Mouse (Mus musculus): ENCODE measurements around the gene Cdc73.
"Not testable (repeated sequence)": the region's sequence is repeated elsewhere in the genome, so short reads cannot be mapped to it uniquely, and the experiment has no call there.

Cdc73 gene

GRCm38 (mm10) chr1:143702741-143703262, at the start of gene Cdc73:
Gene Cdc73, minus strand, starts transcription at chr1:143702893.
- DNase-seq (ENCODE audit: low spot score in 2 of 2), result peak; percentile 93 to 98

DNA sequence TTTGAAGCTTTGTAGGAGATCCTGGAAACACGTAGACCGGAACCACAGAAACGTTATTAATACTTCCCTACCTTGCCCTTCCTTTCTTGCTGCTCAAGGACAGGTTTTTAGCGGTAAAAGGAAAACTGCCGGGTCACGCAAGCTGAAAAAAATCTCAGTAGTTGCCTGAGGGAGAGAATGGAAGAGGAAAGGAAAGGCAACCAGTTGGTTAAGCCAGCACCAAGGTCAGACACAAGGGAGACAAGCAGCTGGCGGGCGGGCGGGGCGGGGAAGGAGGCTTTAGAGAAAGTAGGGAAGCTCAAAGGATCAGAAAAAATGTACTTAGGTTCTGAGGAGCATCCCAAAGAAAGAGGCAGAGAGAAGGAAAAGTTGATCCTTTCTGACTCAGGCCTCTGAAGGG, 43.2 kb upstream of the Cdc73 start:
- peak in 1 of 2 experiments; percentile 20 for DNase-seq (ENCODE audit: low spot score in 2 of 2)

DNA sequence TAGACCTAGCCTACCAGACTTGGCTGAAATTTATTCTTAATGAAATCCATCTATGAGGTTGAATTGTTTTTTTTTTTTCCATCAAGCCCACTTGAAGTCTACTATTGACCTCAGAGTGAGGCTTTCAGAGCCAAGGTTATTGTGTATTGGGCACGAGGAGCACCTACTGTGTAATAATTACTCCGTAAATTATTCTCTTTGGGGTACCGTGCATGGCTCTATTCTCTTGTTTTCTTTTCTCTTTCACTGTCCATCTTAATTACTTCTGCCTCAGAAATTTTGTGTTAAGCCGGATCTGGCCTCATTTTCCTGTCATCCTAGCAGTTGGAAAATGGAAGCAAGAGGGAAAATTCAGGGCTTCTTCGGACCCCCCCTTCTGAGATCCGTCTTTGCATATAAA, 39.5 kb upstream of the Cdc73 start:
- no peak for DNase-seq (ENCODE audit: low spot score in 2 of 2)

DNA sequence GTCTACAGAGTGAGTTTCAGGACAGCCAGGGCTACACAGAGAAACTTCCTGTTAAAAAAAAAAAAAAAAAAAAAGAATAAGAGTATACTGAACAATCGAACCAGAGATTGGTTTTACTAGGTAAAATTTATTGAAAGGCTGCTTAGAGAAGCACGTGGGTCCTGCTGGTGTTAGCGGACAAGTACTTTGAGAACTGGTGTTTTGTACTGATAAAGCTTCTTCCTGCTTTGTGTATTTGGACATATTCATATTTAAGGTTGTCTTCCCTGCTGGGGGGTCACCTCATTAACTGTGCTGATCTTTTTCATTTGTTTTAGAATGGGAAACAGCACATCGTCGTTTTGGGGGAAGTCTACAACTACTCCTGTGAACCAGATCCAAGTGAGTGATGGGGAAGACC, 38.6 kb upstream of the Cdc73 start:
- DNase-seq (ENCODE audit: low spot score in 2 of 2), result peak in 1 of 2 experiments; percentile 31

DNA sequence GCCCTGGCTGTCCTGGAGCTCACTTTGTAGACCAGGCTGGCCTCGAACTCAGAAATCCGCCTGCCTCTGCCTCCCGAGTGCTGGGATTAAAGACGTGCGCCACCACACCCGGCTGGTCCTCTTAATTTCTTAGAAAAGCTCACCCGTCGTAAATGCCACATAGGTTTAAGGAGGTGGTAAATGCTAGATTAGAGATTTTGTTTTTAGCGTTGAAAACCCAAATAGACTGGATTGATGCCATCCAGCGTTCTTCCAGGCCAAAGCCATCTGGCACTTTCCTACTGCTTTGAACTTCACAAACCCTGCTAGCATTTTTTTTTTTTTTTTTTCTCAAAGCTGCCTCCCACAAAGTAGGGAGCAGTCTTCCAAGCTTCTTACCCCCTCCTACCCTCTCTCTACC, 37.9 kb upstream of the Cdc73 start:
- peak in 1 of 2 experiments; percentile 34 for DNase-seq (ENCODE audit: low spot score in 2 of 2)

DNA sequence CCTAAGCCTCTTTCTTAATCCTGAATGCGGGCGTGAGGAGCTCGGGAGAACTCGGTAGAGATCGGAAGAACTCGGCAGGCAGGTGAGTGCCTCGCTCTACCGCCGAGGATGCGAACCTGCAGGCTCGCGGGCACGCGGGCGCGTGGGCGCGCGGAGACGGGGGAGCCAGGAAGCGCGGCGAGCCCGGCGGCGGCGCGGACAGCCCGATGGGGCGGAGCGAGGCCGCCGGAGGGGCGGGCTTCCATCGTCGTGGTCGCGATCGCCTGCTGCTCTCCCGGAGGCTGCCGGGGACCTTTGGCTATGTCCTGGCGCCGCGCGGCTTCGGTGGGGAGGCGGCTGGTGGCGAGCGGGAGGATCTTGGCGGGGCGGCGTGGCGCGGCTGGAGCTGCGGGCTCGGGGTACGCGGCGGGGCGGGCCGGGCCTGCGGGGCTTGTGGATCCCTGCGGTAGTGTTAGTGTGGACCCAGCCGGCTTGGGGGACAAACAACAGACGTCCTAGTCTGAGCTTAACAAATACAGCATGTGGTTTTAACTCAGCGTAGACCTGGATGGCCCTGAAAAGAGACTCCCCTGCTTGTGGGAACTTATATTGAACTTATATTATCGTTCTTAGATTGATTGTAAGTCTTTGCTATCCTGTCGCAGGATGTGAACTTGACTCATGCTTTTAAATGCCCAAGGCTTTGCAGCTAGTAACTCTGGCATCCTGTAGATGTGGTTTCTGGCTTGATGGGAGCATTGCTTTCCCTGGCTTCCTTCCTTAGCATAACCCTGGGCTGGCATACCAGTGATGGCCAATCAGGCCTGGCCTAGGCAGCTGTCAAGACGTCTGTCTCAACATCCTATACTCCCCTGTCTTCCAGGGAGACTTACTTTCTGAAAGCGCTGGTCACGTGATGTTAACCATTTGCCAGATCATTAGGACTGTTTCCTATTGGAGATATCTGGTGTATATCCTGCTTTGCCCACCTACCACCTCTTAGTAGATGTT, 37.0 kb upstream of the Cdc73 start:
- DNase-seq (ENCODE audit: low spot score in 2 of 2), result peak; percentile 83 to 92

DNA sequence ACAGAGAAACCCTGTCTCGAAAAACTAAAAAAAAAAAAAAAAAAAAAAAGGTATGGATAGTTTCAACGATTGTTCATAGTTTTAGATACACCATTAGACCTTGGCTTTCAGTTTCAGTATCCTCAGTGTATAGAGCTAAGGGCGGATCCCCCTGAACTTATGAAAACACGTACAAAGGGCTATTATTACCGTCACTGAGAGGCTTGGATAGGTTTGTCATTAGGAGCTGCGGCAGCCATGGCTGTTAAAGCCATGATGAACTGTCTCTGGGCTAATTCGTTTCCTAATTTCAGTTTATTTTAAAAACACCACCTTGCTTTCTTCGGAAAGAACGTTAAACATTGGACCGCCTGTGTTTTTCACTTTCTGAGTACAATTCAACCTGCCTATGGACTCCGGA, 36.1 kb upstream of the Cdc73 start:
- DNase-seq (ENCODE audit: low spot score in 2 of 2), result peak in 1 of 2 experiments; percentile 57

- DNase-seq (ENCODE audit: low spot score in 2 of 2), result peak in 1 of 2 experiments; percentile 30
These were observed 31.3 kb upstream of the Cdc73 start for GRCm38 (mm10) chr1:143733914-143734410.

GRCm38 (mm10) chr1:143731691-143732090, 29.0 kb upstream of the Cdc73 start:
- peak in 1 of 2 experiments; percentile 41 for DNase-seq (ENCODE audit: low spot score in 2 of 2)

- DNase-seq (ENCODE audit: low spot score in 2 of 2), result peak; percentile 28 to 60
These were observed 28.2 kb upstream of the Cdc73 start for GRCm38 (mm10) chr1:143730899-143731298.

DNA sequence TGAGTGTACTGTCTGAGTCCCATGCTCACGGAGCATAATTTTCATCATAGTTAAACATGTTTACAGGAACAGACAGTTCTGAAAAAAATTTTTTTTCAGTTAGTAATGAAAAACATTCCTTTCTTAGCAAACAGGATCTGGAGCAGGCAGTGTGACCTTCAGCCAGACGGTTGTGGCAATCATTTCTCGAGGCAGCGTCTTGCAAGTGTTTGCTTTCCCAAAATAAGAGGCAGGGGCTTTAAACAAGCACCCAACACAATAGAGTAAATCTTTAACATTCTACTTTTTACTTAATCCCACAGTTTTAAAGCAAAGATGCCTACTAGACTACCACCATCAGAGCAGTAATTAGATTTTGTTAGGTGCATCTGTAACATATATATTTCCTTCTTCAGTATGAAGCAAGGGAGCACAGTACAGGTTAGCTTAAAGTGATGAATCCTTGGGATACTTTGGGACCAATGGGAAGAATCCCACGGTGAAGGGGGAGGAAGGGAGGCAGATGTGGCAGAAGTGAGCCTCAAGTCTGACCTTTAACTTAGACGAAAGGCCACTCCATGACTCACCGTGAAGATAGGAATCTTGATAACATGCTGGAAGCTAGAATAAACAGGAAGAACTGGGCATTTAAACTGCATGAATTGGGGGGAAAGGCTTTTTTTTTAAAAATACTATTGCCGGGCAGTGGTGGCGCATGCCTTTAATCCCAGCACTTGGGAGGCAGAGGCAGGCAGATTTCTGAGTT, 25.2 kb upstream of the Cdc73 start:
- DNase-seq (ENCODE audit: low spot score in 2 of 2), result no peak

GRCm38 (mm10) chr1:143724456-143725064, 21.9 kb upstream of the Cdc73 start:
- no peak for DNase-seq (ENCODE audit: low spot score in 2 of 2)

GRCm38 (mm10) chr1:143716038-143716437, 13.3 kb upstream of the Cdc73 start, which contains the start of gene Glrx2:
Gene Glrx2, plus strand, starts transcription at chr1:143716338.
- not testable (repeated sequence) for DNase-seq (ENCODE audit: low spot score in 2 of 2)

DNA sequence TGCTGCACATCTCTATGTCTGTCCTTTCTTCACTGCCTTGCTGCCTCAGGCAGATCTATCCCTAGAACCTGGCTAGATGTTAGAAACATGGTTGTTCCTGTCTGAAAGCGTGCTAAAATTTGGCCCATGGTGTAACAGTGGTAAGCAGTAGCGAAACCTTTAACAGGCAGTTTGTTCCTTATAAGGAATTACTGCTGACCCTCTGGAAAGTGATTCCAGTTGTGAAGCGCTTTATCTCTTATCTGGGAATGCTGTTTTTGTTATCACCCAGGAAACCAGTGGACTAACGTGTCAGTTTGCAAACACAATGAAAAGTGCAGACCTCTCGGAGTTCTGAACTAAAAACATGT, 7.9 kb upstream of the Cdc73 start:
- DNase-seq (ENCODE audit: low spot score in 2 of 2), result peak in 1 of 2 experiments; percentile 7

DNA sequence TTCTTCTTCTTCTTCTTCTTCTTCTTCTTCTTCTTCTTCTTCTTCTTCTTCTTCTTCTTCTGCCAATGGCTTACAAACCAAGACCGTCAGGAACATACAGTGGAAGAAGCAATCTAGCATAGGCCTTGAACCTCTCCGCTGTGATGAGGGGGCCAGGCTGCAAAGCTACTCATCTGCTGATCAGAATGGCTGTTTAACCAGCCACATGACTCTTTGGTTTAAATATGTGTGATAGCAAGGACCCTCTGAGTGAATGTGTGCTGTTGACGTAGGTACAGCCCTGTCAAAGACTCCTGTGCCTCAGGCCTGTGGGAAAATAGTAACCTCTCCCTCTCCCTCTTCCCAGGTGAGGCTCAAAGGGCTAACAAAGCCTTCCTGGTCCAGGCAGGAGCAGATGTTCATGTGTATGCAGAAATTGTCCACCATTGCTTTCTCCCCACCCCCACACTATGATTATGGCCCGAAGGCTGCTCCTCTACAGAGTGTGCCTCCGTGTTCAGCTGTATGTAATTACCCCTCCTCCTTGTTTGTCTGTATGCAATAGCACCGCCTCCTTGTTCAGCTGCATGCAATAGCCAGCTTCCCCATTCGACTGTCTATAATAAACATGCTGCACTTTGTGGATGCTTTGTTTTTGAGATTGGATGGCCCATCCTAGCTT, 7.4 kb upstream of the Cdc73 start:
- no peak for DNase-seq (ENCODE audit: low spot score in 2 of 2)

DNA sequence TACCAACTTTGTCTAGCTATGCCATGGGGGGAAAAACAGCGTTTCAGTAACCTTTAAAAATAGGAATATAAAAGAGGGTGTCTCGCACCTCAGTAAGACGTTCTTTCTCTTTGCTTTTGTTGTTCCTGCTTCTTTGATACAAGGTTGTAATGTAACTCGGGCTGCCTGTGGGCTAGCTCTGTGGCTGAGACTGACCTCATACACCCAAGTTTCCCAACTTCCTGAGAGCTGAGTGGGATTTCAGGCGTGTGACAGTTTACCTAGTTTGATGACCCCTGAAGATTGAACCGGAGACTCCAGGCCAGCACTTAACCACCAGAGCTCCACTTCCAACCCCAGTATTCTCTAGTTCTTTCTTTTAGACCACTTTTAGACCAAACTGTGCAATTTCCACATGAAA, 5.7 kb upstream of the Cdc73 start:
- DNase-seq (ENCODE audit: low spot score in 2 of 2), result no peak

DNA sequence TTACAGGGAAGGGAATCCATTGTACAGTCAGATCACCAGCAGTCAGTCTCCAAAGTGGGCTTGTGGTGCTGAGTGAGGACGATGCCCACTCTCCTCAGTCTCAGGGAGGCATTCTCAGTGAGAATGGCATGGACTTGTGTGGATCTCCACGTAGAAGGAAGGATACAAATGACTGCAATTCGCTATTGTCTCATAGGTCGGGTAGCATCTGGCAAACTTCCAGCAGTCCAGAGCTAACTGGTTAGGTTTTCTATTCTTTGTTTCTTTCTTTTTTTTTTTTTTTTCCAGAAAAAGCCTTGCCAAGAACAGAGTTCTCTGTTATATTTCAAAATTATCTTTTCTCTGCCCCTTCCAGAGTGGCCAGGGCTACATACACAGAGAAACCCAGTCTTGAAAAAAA, 4.3 kb upstream of the Cdc73 start:
- DNase-seq (ENCODE audit: low spot score in 2 of 2), result no peak

GRCm38 (mm10) chr1:143702141-143702740, 452 bp downstream of the Cdc73 start:
- peak; percentile 38 to 70 for DNase-seq (ENCODE audit: low spot score in 2 of 2)

GRCm38 (mm10) chr1:143701736-143702135, 957 bp downstream of the Cdc73 start:
- DNase-seq (ENCODE audit: low spot score in 2 of 2), result no peak

DNA sequence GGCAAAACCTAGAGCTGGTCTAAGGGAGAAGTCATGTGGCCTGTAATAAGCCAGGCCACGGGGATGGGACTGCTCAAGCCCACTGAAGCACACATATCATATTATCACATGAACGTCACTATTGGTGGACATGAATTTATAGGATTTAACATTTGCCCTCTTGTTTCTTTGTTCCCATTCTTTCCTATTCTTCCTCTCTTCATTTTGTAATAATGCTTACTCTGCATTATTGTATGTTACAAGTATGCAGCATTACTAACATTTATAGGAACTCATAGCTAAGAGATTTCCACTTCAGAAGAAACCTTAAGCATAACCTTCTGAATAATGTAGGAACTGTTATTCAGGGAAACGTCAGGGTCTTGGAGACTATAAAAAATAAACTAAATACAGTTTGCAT, 17.8 kb downstream of the Cdc73 start:
- DNase-seq (ENCODE audit: low spot score in 2 of 2), result no peak

- no peak for DNase-seq (ENCODE audit: low spot score in 2 of 2)
These were observed 21.6 kb downstream of the Cdc73 start for GRCm38 (mm10) chr1:143681108-143681507.

Measured in spleen, postnatal 4 days (tissue).